Mouse (Mus musculus) right cerebral cortex, adult 2 months (tissue): ENCODE measurements around the gene Ddx21.

Experiments used
- DNase-seq, 2 experiments: peaks; one replicate each; pipeline ENCODE4 v3.0.0; 2021 to 2022; ENCODE audit warnings: low spot score in 2 of 2

Gene Ddx21

DNA sequence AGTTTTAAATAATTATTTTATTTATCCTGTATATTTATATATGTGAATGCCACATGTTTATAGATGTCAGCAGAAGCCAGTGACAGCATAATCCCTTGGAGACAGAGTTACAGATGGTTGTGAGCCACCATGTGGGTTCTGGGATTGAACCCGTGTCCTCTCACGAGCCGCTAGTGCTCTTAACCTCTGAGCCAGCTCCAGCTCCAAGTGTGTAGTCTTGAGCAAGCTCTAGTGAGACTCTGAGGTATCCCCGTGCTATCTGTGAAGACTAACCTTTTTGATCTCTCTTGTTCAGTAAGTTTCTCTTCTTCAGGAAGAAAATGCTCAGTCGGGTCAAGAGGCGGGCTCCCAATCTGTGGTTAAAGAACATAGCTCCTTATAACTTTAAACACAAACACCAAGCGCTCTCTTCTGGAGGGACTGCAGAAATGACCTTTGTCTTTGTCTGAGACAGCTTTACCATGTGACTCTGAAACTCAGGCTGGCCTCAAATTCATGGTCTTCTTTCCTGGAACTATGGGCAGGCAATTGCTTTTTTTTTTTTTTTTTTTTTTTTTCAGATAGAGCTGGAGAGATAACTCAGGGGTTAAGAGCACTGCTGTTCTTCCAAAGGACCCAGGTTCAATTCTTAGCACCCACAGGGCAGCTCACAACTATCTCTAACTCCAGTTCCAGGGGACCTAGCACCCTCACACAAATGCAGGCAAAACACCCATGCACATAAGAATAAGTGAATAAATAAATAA, 31.8 kb downstream of the Ddx21 start:
- DNase-seq, result no peak

DNA sequence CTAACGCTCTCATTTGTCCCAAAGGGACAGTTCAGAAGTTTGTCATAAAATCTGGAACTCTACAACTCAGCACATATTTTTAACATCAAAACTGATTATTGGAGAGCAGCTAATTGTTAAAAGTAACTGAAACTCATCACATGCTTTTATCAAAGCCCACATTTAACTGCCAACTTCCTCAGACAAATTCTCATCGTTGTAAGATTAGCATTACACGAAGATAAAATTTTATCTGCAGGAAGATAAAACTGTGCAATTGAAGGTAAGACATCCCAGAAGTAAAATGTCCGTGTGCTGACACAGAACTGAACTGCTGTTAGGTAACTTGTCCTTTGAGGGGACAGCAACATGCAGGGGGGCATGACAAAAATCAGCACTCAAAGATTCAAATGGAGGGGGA, 33.2 kb downstream of the Ddx21 start:
- DNase-seq, result no peak

GRCm38 (mm10) chr10:62557736-62558135, 44.3 kb downstream of the Ddx21 start:
- DNase-seq, result no peak

DNA sequence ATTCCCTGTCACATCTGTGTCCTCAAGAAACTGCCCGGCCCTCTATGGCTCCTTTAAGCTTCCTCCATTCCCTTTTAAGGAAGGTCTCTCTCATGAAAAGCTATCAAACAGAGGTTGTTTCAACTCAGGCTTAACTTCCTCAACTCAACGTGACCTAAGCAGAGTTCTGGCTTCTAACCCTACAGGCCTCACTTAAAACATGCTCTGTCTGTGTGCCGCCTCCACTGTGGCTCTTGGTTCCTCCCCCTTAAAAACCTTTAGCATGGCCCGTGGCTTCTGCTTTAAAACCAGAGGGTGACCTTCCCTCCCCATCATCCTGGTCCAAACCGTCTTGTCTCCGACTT, 45.6 kb downstream of the Ddx21 start:
- no peak for DNase-seq

- no peak for DNase-seq
Observed at GRCm38 (mm10) chr10:62555705-62556557, 46.1 kb downstream of the Ddx21 start.

GRCm38 (mm10) chr10:62553611-62554091, 48.4 kb downstream of the Ddx21 start:
- no peak for DNase-seq

DNA sequence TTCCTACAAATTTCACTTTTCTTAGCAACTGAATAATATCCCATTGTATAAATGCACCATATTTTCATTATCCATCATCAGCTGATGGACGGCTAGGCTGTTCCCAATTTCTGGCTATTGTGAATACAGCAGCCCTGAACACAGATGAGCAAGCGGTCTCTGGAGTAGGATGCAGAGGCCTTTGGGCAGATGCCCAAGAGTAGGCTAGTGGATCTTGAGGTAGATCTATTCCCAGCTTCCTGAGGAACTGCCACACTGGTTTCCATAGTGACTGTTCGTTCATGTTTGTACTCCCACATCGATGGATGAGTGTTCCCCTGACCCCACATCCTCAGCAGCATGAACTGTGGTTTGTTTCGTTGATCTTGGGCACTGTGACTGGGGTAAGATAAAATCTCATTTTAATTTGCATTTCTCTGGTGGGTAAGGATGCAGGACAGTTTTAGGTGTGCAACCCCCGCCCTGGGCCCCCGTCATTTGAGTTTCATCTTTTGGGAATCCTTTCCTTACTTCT, 51.2 kb downstream of the Ddx21 start:
- DNase-seq, result peak; percentile 32 to 57

- peak; percentile 73 to 75 for DNase-seq
Observed at GRCm38 (mm10) chr10:62549523-62550166, 52.4 kb downstream of the Ddx21 start.

DNA sequence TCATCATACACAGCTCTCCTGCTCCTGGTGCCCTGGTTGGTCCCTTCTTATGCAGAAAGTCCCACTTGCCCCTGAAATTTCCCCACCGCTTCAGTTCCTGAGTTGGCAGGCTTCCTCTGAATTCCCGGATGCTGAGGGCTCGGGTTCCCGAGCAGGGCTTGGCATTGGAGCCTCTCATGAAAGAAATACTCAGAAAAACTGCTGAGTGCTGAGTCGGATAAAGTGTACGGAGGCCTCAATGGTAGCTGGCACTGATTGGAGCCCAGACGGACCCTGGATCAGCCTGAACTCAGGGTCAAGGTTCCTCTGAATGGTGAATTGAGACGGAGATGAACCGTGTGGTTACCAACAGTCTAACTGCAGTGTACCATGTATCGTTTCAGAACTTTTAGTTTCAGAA, 55.6 kb downstream of the Ddx21 start:
- DNase-seq, result no peak

GRCm38 (mm10) chr10:62545759-62546158, 56.3 kb downstream of the Ddx21 start:
- no peak for DNase-seq

GRCm38 (mm10) chr10:62544316-62544715, 57.8 kb downstream of the Ddx21 start:
- DNase-seq, result no peak

DNA sequence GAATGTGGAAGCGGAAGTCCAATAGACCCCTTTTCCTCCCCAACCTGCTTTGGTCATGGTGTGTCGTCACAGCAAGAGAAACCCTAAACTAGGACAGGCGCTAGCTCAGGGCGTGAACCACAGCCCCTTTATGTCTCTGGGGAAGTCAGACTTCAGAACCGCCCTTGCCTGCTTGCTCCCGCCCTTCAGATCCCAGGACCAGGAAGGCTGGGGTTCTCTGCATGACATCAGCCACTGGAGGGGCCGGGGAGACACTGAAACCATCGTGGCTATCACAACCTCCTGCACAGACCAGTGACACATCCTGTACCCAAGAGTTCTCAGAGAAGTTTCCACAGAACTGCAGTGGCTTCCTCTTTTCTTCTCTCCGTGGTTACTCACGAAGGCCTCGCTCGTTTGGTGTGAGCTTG, 58.7 kb downstream of the Ddx21 start:
- DNase-seq, result no peak

DNA sequence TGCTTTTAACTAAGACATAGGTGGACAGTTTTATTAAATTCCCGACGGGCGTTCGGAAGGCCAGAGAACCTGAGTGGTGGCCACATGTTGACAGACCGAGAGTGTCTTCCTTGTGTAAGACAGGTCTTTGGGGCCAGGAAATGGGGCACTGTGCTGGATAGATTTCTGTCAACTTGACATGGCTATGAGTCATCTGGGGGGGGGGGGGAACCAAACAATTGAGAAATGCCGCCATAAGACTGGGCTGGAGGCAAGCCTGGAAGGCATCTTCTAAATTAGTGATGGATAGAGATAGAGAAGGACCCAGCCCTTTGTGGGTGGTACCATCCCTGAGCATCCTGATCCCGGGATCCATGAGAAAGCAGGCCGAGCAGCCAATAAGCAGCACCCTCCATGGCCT, 59.2 kb downstream of the Ddx21 start:
- DNase-seq, result no peak

DNA sequence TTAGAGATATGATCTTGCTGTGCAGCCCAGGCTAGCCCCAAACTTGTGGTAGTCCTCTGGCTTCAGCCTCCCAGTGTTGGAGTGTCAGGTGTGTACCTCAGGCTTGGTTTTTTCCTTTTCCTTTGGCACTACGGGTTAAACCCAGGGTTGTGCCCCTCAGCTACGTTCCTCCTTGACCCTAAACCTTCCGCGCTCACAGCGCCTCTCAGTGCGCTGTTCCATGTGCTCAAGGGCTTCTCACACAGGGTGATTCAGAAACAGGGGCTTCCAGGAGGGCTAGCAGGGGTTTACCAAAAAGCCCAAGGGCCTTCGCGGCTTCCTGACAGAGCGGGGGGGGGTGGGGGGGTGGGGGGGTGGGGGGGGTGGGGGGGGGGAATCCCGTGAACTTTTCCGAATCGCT, 59.6 kb downstream of the Ddx21 start:
- no peak for DNase-seq

DNA sequence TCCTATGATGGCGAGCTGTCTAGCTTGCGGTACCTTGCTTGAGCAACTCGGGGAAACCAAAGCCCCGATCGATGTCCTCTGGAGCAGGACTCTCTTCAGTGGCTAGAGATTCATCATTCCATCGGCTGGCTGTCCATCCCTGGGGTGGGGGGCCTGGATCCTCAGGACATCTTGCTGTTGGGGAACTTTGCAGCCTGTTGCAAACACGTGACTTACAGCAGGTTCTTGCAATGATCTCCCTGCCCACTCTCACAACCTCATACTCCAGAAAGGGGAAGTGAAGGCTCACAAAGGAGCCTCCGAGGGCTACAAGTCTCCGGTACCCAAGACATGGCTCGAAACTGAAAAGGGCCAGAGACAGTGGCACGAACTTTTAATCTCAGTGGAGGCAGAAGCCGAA, 60.6 kb downstream of the Ddx21 start:
- no peak for DNase-seq

GRCm38 (mm10) chr10:62540800-62541199, 61.3 kb downstream of the Ddx21 start:
- no peak for DNase-seq

DNA sequence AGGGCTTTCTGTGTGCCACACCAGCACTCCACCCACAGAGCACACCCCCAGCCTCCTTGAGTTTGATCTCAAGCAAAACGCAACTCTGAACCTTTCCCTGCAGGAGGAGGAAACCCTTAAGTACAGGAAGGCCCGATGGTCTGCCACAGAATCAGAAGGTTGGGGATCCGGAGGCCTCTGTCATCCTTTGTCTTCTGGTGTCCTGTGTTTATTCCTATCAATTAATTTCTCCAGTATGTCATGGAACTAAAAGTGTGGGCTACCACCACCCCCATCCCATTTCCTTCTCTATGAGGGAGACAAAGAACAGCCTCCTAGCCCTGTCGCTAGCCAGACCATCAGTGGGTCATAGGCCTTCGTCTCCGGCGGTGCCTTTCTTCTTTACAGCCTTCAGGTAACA, 67.6 kb downstream of the Ddx21 start:
- no peak for DNase-seq

DNA sequence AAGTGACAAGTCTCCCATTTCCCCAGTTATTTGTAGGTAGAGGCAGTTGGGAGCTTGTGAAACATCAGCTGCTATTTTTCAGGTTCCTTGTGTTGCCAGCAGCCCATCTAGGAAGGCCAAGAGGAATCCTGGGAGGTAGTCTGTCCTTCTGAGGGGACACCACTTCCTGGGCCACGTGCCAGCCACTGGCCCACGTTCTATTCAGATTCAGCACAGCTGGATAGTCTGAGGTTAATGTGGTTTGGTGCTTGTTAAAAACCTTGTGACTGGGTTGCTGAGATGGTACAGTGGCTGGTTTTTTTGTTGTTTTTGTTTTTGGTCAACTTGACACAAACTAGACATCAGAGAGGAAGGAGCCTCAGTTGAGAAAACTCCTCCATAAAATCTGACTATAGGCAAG, 69.2 kb downstream of the Ddx21 start:
- no peak for DNase-seq
